Mouse (Mus musculus): ENCODE data around the gene Rpl41. TPM values are rescaled to one million over a fixed set of nuclear protein-coding genes. Genes with fewer than 3 reads are reported as not detected.

Gene Rpl41
- polyA plus RNA-seq, 1 experiment: 1,490 TPM

GRCm38 (mm10) chr10:128543100-128543499 lies 6.0 kb downstream of the Rpl41 start:
- no peak for DNase-seq
- TF ChIP-seq CTCF (IDR thresholded peaks at IDR 0.05; ENCODE audit: borderline replicate concordance, insufficient read depth, low read depth, low read length) (no peak), POLR2A (IDR thresholded peaks at IDR 0.05; ENCODE audit: borderline replicate concordance, insufficient read depth, low read length) (no peak)
- Histone ChIP-seq H3K27ac (ENCODE audit: insufficient read depth, low read length) (no peak overlapping the region), H3K4me1 (ENCODE audit: control insufficient read depth, insufficient read depth, low read length) (peaks cover 3% of the 10 kb centered on the region; the same call in 1 of the 2 replicates), H3K27me3 (ENCODE audit: control insufficient read depth, insufficient read depth, low read length) (no peaks in the 10 kb centered on the region), H3K4me3 (replicated peaks; ENCODE audit: insufficient read depth, low read depth, low read length) (no peak overlapping the region)
- 62% methylated on average over 2 of the region's 2 CpGs for WGBS

- TF ChIP-seq CTCF (IDR thresholded peaks at IDR 0.05; ENCODE audit: borderline replicate concordance, insufficient read depth, low read depth, low read length) (no peak), POLR2A (IDR thresholded peaks at IDR 0.05; ENCODE audit: borderline replicate concordance, insufficient read depth, low read length) (no peak)
- H3K4me1 ChIP-seq (ENCODE audit: control insufficient read depth, insufficient read depth, low read length): peaks cover 3% of the 10 kb centered on the region; the same call in 1 of the 2 replicates
- WGBS: 100% methylated on average over 1 of the region's 1 CpGs
- H3K27ac ChIP-seq (ENCODE audit: insufficient read depth, low read length): no peak overlapping the region
- no peaks in the 10 kb centered on the region for H3K27me3 ChIP-seq (ENCODE audit: control insufficient read depth, insufficient read depth, low read length)
- no peak overlapping the region for H3K4me3 ChIP-seq (replicated peaks; ENCODE audit: insufficient read depth, low read depth, low read length)
- DNase-seq: no peak
Measured at GRCm38 (mm10) chr10:128538340-128538870, 10.7 kb downstream of the Rpl41 start.

DNA sequence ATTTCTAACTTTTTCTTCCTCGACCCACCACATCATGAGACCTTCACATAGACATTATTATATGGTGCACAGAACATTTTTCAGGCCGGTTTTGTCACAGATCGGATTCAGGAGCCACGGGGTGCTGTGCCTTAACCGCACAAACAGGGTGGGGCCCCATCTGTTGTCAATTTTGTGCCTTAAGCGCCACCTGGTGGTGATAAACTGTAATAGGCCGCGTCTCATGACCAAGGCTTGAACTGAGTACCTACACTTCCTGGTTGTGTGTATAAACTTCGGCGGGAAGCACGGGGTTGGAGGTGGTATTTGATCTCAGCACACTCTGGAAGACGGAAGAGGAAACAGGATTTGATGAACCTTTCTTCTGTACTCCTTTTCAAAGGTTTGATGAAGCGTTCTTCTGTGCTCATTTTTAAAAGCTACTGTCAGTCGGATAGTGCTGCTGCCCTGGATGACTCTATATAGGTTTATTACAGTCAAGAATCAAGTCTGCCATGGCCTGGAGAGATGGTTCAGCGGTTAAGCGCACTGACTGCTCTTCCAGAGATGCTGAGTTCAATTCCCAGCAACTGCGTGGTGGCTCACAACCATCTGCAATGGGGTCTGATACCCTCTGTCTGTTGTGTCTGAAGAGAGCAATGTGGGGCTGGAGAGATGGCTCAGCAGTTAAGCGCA lies 12.7 kb downstream of the Rpl41 start:
- TF ChIP-seq POLR2A (IDR thresholded peaks at IDR 0.05; ENCODE audit: borderline replicate concordance, insufficient read depth, low read length) (no peak), CTCF (IDR thresholded peaks at IDR 0.05; ENCODE audit: borderline replicate concordance, insufficient read depth, low read depth, low read length) (peak; percentile 88)
- H3K4me3 ChIP-seq (replicated peaks; ENCODE audit: insufficient read depth, low read depth, low read length): peak overlapping the region; percentile 17
- no peaks in the 10 kb centered on the region for H3K27me3 ChIP-seq (ENCODE audit: control insufficient read depth, insufficient read depth, low read length)
- peak; percentile 89 to 92 for DNase-seq
- WGBS: 11% methylated on average over 18 of the region's 18 CpGs
- H3K4me1 ChIP-seq (ENCODE audit: control insufficient read depth, insufficient read depth, low read length): peaks cover 3% of the 10 kb centered on the region; the same call in 1 of the 2 replicates
- peak overlapping the region; percentile 29; the same call in 1 of the 2 replicates for H3K27ac ChIP-seq (ENCODE audit: insufficient read depth, low read length)

- DNase-seq: no peak
- 71% methylated on average over 4 of the region's 4 CpGs for WGBS
- Histone ChIP-seq H3K4me1 (ENCODE audit: control insufficient read depth, insufficient read depth, low read length) (peaks cover 3% of the 10 kb centered on the region; the same call in 1 of the 2 replicates), H3K4me3 (replicated peaks; ENCODE audit: insufficient read depth, low read depth, low read length) (peak overlapping the region; percentile 17), H3K27me3 (ENCODE audit: control insufficient read depth, insufficient read depth, low read length) (no peaks in the 10 kb centered on the region), H3K27ac (ENCODE audit: insufficient read depth, low read length) (peak overlapping the region; percentile 29; the same call in 1 of the 2 replicates)
- TF ChIP-seq POLR2A (IDR thresholded peaks at IDR 0.05; ENCODE audit: borderline replicate concordance, insufficient read depth, low read length) (no peak), CTCF (IDR thresholded peaks at IDR 0.05; ENCODE audit: borderline replicate concordance, insufficient read depth, low read depth, low read length) (no peak)
Measured at GRCm38 (mm10) chr10:128535624-128536265, 13.4 kb downstream of the Rpl41 start.

- Histone ChIP-seq H3K27ac (ENCODE audit: insufficient read depth, low read length) (no peak overlapping the region), H3K27me3 (ENCODE audit: control insufficient read depth, insufficient read depth, low read length) (no peaks in the 10 kb centered on the region), H3K4me1 (ENCODE audit: control insufficient read depth, insufficient read depth, low read length) (peaks cover 3% of the 10 kb centered on the region; the same call in 1 of the 2 replicates), H3K4me3 (replicated peaks; ENCODE audit: insufficient read depth, low read depth, low read length) (no peak overlapping the region)
- WGBS: 89% methylated on average over 2 of the region's 2 CpGs
- DNase-seq: no peak
- TF ChIP-seq CTCF (IDR thresholded peaks at IDR 0.05; ENCODE audit: borderline replicate concordance, insufficient read depth, low read depth, low read length) (no peak), POLR2A (IDR thresholded peaks at IDR 0.05; ENCODE audit: borderline replicate concordance, insufficient read depth, low read length) (no peak)
Measured at GRCm38 (mm10) chr10:128535206-128535605, 13.9 kb downstream of the Rpl41 start.

DNA sequence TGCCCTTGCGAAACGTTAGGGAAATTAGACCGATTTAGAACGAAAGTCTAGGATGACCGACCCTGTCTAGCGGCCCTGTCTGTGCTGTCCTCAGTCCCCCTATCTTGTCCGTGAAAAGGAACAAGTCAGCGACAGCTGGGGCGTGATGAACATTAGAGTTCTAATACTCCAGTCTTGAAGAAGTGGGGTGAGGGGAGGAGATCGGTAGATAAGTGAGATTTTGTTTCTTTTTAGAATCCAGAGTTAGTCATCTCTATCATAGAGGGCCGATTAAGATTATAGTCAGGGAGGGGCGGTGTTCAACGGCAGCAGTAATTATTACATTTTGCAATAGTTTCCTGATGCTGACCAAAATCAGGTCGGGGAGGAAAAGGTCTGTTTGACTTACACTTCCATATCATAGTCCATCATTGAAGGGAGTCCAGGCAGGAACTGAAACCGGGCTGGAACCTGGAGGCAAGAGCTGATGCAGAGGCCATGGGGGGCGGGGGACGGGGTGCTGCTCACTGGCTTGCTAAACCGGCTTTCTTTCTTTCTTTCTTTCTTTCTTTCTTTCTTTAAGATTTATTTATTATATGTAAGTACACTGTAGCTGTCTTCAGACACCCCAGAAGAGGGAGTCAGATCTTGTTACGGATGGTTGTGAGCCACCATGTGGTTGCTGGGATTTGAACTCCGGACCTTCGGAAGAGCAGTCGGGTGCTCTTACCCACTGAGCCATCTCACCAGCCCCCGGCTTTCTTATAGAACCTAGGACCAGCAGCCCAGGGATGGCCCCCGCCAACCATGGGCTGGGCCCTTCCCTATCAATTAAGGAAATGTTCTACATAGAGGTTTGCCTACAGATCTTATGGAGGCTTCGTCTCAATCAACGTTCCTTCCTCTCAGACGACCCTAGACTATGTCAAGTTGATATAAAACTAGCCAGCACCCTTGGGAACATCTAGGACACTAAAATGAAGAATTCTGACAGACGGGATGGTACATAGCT lies 22.4 kb downstream of the Rpl41 start:
- no peak for DNase-seq
- no peaks in the 10 kb centered on the region for H3K27me3 ChIP-seq (ENCODE audit: control insufficient read depth, insufficient read depth, low read length)
- peak overlapping the region; percentile 71 for H3K4me3 ChIP-seq (replicated peaks; ENCODE audit: insufficient read depth, low read depth, low read length)
- no peak overlapping the region for H3K27ac ChIP-seq (ENCODE audit: insufficient read depth, low read length)
- no peak for TF ChIP-seq CTCF (IDR thresholded peaks at IDR 0.05; ENCODE audit: borderline replicate concordance, insufficient read depth, low read depth, low read length)
- no peak for TF ChIP-seq POLR2A (IDR thresholded peaks at IDR 0.05; ENCODE audit: borderline replicate concordance, insufficient read depth, low read length)
- 32% methylated on average over 28 of the region's 28 CpGs for WGBS
- peaks cover 7% of the 10 kb centered on the region; the same call in 1 of the 2 replicates for H3K4me1 ChIP-seq (ENCODE audit: control insufficient read depth, insufficient read depth, low read length)
